Mouse (Mus musculus) B cell, adult (primary cell): ENCODE results near the gene Exo5. TPM values are rescaled to one million over a fixed set of nuclear protein-coding genes. Genes with fewer than 3 reads are reported as not detected.

Experiments
- total RNA-seq: library from RNA; stranded (reverse); gene quantifications from 4 replicates; pipeline ENCODE4 v1.2.4, GENCODE M21; 2023; ENCODE audit not compliant: inconsistent age

Exo5 gene
- total RNA-seq: 6.1 to 8.8 TPM (median 8.0 TPM) in 4 replicates

DNA sequence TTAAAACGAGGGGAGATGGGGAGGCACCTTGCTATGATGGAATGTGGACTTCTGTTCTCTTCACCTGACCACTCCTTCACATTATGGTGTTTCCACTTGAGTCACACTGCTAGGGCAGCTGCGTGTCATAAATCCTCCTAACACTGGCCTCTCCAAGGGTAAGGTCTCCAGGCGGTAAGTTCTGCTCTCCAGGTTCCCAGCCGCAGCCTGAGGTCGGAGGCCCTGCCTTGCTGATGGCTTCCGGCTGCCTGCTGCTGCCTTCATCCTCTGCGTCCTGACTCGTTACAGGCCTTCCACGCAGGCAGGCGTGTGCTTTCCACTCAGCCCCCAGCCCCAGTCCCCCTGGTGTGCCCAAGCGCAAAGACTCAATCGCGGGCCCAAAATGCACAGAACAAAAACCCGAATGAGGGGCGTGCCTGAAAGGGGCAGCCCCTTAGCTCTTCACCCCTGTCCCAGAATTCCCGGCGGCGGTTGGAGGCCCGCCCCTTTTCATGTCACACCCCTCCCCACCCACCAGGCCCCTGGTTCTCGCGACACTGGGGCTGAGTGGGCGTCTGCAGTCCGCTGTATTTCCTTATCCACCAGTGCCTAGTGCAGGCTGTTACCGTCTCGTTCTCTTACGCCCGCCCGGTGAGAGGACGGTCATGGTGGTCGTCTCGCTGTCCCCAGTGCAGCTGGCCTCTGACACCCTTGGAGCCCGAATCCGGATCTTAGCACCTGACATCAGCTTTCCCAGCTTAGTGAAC is at the start of gene Exo5:
TSS of gene Exo5 (minus strand) at position 464 of the 746 bp plus-strand sequence.

GRCm38 (mm10) chr4:120951428-120951973 is 26.7 kb upstream of the Exo5 start, which contains the start of gene Zfp69:
Gene Zfp69, minus strand, starts transcription at chr4:120951699.

Other genes starting within 250 kb of the Exo5 start
- gene Kcnq4, start 176.4 kb downstream of the Exo5 start, total RNA-seq: not detected in 4 replicates
- 76.5 to 92.3 TPM (median 83.3 TPM) in 4 replicates for gene Nfyc, start 93.4 kb downstream of the Exo5 start, total RNA-seq
- 0.64 to 1.4 TPM (median 0.94 TPM) in 4 replicates for gene Rims3, start 70.2 kb downstream of the Exo5 start, total RNA-seq
- 6.4 to 10.7 TPM (median 8.8 TPM) in 4 replicates for gene Zfp69, start 26.7 kb upstream of the Exo5 start, total RNA-seq
- 368 to 391 TPM (median 374 TPM) in 4 replicates for gene Smap2, start 92.2 kb upstream of the Exo5 start, total RNA-seq
- gene Col9a2, start 114.4 kb upstream of the Exo5 start, total RNA-seq: not detected in 4 replicates
- gene Zmpste24, start 173.2 kb upstream of the Exo5 start, total RNA-seq: 27.7 to 30.4 TPM (median 29.3 TPM) in 4 replicates
- gene Tmco2, start 184.2 kb upstream of the Exo5 start, total RNA-seq: 0.83 TPM in 1 of 4 replicates, not detected in the others